Mouse (Mus musculus) heart, postnatal 36 days (tissue): ENCODE data around the gene H2-K1. TPM values are rescaled to one million over a fixed set of nuclear protein-coding genes. Genes with fewer than 3 reads are reported as not detected.

Source experiments
- DNase-seq, 2 experiments: peaks; one replicate each; pipeline ENCODE4 v3.0.0; 2021 to 2022
- intact Hi-C: fragments of 180-260 bp; cut with DNase I; formaldehyde crosslinking; loops from one replicate; pipeline ENCODE4 v1.15.1; 2025
- total RNA-seq, 2 experiments: library from RNA; stranded (reverse); gene quantifications; 2 replicates each; pipeline ENCODE4 v1.2.3; 2021

H2-K1 gene
- 100 to 1,000 TPM in 1 of 2 experiments, 10 to 100 TPM in 1; 79.0 to 116 TPM for total RNA-seq

GRCm38 (mm10) chr17:34000150-34000537 lies at the start of gene H2-K1:
Gene H2-K1, minus strand, starts transcription at chr17:34000347.
- DNase-seq, result peak; percentile 88 to 90
- intact Hi-C loops, result loop anchor here (5.0 kb wide), 1 partner anchor 1377 kb away; the partner anchor contains the start of gene H2-Q4

- intact Hi-C loops, result no loop called here
- no peak for DNase-seq
Observed at GRCm38 (mm10) chr17:34047404-34048050, 47.4 kb upstream of the H2-K1 start.

GRCm38 (mm10) chr17:34045941-34046340 lies 45.8 kb upstream of the H2-K1 start:
- intact Hi-C loops, result no loop called here

DNA sequence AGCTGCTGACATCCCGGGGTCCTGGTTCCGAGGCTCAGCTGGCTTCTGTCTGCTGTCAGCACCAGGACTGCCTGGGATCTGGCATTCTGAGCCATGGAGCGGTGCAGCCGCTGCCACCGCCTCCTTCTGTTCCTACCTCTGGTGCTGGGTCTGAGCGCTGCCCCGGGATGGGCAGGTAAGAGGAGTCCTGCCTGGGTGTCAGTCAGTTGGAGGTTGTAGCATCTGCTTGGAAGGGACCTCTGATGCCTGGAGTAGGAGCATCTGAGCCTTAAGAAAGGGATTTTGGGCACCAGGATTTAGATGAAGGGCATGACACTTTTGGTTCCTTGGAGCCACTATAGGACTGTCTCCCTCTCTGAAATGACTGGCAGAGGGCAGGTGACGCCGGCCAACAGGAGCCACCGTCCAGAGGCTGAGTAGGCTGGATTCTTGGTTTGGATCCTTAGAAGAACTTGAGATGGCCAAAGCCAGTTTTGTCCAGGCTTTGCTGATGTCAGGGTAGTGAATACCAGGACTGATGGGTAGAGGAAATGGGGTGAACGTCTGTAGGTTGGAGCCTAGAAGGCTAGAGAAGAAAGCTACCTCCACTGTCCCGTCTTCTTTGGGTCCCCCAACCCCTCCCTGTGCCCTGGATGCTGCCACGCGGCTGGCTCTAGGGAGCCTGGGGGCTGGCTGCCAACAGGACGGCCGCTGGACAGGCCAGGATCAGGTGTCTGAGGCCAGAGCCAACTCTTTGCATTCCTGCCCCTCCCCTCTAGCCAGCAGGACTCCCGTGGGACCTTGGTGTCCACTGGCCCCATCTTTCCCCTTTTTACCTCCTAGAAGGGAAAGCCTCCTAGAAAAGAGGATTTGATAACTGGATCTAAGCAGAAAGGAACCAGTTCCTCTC lies 39.7 kb upstream of the H2-K1 start:
- intact Hi-C loops, result no loop called here
- DNase-seq, result peak; percentile 58 to 63

More at GRCm38 (mm10) chr17:34045941-34046340, 45.8 kb upstream of the H2-K1 start:
- DNase-seq, result no peak

DNA sequence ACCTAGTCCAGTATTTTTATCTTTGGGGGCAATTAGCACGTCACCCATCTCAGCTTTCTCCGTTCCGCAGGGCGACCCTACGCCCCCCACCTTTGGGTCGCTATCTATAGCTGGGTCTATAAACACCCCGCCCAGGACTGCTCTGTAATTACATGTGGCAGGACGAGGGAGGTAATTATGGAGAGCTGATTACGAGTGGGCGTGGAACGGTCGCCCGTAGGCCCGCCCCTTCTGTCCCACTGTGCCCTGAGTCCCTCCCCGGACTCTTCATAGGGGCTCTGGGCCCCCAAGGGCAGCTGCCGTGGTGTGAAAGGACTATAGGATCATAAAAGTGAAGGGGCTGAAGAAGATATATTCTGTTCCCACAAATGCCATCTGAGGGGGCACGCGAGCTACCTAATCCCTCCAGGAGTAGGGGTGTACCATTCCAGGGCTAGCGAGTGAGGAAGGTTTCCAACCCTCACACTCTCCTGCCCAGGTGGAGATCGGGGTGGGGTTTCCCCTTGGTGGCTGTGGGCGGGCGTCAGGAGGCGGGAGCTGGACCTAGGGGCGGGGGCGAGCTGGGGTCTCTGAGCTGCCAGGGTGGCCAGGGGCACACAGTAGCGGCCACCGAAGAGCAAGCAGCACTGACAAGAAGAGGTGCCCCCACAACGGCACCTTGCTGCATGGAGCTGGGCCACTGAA lies 38.9 kb upstream of the H2-K1 start, which contains the start of gene Col11a2:
Gene Col11a2 (plus strand): TSS at position 560 of the 684 bp plus-strand sequence.
- no peak for DNase-seq
- intact Hi-C loops, result no loop called here

DNA sequence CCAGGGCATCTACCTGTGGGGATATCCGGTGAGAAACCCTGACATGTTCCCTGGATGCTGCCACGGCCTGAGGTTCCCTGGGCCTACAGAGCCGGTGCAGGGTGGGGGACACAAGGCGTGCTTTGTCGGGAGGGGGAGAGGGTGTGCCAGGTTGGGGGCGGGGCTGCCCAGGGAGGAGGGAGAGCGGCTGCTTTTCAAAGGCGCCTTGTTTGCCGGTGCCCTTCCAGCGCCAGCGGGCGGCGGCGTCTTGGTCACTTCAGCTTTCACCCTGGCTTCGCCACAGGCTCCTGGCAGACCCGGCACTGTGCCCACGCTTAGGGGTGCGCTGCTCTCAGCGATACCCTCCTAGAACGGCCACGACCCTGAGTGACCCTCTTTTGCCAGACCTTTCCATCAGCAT lies 38.3 kb upstream of the H2-K1 start:
- intact Hi-C loops, result no loop called here
- no peak for DNase-seq

DNA sequence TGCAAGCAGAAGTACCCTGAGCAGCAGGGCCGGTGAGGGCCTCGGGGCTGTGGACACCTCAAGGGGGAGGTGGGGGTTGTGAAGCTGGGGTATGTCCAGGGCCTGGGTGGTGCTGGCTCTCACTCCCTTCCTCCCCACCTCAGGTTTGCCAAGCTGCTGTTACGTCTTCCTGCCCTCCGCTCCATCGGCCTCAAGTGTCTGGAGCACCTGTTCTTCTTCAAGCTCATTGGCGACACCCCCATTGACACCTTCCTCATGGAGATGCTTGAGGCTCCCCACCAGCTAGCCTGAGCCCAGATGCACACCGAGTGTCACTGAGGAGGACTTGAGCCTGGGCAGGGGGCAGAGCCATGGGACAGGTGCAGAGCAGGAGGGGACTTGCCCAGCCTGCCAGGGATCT lies 37.1 kb upstream of the H2-K1 start:
- no peak for DNase-seq
- intact Hi-C loops, result no loop called here

DNA sequence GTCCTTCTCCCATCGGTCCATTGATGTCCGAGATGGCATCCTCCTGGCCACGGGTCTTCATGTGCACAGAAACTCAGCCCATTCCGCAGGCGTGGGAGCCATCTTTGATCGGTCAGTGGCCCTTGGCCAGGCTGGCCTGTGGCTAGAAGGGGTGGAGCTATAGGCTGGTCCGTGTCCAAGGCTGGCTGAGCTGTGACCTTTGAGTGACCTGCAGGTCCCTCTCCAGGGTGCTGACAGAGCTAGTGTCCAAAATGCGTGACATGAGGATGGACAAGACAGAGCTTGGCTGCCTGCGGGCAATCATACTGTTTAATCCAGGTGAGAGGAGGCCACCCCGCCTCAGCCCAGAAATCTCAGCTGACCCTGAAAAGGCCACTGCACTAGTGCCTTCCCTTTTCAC lies 36.5 kb upstream of the H2-K1 start:
- intact Hi-C loops, result no loop called here
- DNase-seq, result no peak

DNA sequence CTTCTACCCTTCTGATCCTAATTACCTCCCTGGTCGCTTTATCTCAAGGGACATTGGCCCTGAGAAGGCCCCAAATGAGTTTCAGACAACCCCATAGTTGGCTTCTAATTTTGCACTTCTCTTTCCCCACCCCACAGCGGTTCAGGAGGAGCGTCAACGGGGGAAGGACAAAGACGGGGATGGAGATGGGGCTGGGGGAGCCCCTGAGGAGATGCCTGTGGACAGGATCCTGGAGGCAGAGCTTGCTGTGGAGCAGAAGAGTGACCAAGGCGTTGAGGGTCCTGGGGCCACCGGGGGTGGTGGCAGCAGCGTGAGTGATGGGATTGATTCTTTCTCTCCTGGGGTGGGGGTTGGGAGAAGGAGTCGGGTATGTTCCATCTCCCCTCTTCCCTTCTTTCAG lies 35.4 kb upstream of the H2-K1 start:
- no peak for DNase-seq
- intact Hi-C loops, result no loop called here

- intact Hi-C loops, result loop anchor here (5.0 kb wide), 1 partner anchor 83 kb away; the partner anchor contains the start of gene H2-DMa
- DNase-seq, result peak; percentile 64 to 65
Observed at GRCm38 (mm10) chr17:34034064-34034463, 33.9 kb upstream of the H2-K1 start.

- intact Hi-C loops, result loop anchor here (5.0 kb wide), 1 partner anchor 84 kb away; the partner anchor contains the start of gene H2-DMa
Observed at GRCm38 (mm10) chr17:34033441-34033840, 33.3 kb upstream of the H2-K1 start.

GRCm38 (mm10) chr17:34032806-34033205 lies 32.7 kb upstream of the H2-K1 start:
- intact Hi-C loops, result loop anchor here (5.0 kb wide), 1 partner anchor 84 kb away; the partner anchor contains the start of gene H2-DMa

More at GRCm38 (mm10) chr17:34033441-34033840, 33.3 kb upstream of the H2-K1 start:
- no peak for DNase-seq

GRCm38 (mm10) chr17:34032174-34032632 lies 32.1 kb upstream of the H2-K1 start:
- DNase-seq, result peak in 1 of 2 experiments; percentile 65
- intact Hi-C loops, result loop anchor here (5.0 kb wide), 1 partner anchor 85 kb away; the partner anchor contains the start of gene H2-DMa

More at GRCm38 (mm10) chr17:34032806-34033205, 32.7 kb upstream of the H2-K1 start:
- DNase-seq, result no peak

- DNase-seq, result peak; percentile 98 to 99
- intact Hi-C loops, result loop anchor here (5.0 kb wide), 1 partner anchor 86 kb away; the partner anchor contains the start of gene H2-DMa
Observed at GRCm38 (mm10) chr17:34031465-34032173, 31.5 kb upstream of the H2-K1 start, which contains the start of the genes Slc39a7 and Rxrb. Gene Slc39a7, minus strand, starts transcription at chr17:34031682. Gene Rxrb, plus strand, starts transcription at chr17:34031812.

- DNase-seq, result no peak
- intact Hi-C loops, result loop anchor here (5.0 kb wide), 1 partner anchor 86 kb away; the partner anchor contains the start of gene H2-DMa
Observed at GRCm38 (mm10) chr17:34030861-34031326, 30.7 kb upstream of the H2-K1 start.

- intact Hi-C loops, result loop anchor here (5.0 kb wide), 1 partner anchor 87 kb away; the partner anchor contains the start of gene H2-DMa
Observed at GRCm38 (mm10) chr17:34029890-34030595, 29.9 kb upstream of the H2-K1 start.

DNA sequence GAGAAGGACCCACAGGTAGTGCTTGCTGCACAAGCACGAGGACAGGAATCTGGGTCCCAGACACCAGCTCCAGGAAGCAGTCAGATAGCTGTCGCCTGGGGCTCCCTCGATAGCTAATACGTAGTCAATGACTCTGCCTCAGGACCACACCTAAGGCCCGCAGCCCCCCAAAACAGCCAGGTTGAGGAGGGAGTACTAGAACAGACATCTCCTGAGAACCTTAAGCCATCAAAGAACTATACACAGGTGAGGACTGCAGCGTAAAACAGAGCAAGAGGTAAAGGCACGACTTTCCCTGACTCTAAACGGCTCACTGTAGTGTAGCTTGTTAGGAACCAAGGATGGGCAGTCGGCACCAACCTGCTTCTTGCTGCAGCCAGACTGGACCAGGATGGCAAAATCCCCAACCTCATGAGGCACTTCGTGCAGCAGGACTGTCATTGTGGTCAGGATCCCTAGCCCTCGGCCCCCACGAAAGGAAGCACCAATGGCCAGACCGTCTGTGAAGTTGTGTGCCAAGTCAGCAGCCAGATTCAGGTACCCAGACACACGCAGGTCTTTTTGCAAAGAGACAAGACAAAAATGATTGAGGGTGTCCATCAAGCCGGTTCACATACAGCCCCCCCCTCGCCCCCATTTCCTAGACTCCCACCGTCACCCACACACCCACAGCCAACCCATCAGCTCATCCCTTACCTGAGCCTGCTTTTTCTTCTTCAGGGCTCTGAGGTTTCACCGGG lies 29.2 kb upstream of the H2-K1 start:
- intact Hi-C loops, result no loop called here
- no peak for DNase-seq

More at GRCm38 (mm10) chr17:34029890-34030595, 29.9 kb upstream of the H2-K1 start:
- no peak for DNase-seq
